Mouse (Mus musculus): ENCODE results near the gene Tuba1c. TPM values are rescaled to one million over a fixed set of nuclear protein-coding genes. Genes with fewer than 3 reads are reported as not detected.

Tuba1c gene
- polyA plus RNA-seq, 2 experiments: 273 to 277 TPM

- Histone ChIP-seq H3K36me3 (replicated peaks; ENCODE audit: control insufficient read depth, insufficient read depth, low read depth) (peaks cover 17% of the 10 kb centered on the region), H3K27me3 (ENCODE audit: control insufficient read depth, insufficient read depth, low read length) (peaks cover 49% of the 10 kb centered on the region), H3K9me3 (ENCODE audit: control insufficient read depth, low read length) (no peaks in the 10 kb centered on the region), H3K27ac (no peak overlapping the region), H3K9ac (replicated peaks) (no peak overlapping the region), H3K4me3 (ENCODE audit: insufficient read depth in 1 of 2, low read depth in 2 of 2, low read length in 2 of 2) (no peak overlapping the region), H3K4me2 (ENCODE audit: low read depth) (no peak overlapping the region), H3K4me1 (replicated peaks; ENCODE audit: control insufficient read depth in 2 of 2, insufficient read depth in 2 of 2, low read length in 1 of 2) (peaks cover 0 to 6% of the 10 kb centered on the region in 2 experiments; a peak in 2 of 4 replicates)
- 24% methylated on average over 19 of the region's 19 CpGs for WGBS (ENCODE audit: insufficient replicate concordance)
- no peak for ATAC-seq (ENCODE audit: insufficient read depth)
- TF ChIP-seq CTCF (IDR thresholded peaks at IDR 0.05; ENCODE audit: low read depth): no peak
- TF ChIP-seq EP300 (IDR thresholded peaks at IDR 0.05; ENCODE audit: low read depth): no peak
- DNase-seq (ENCODE audit: low read depth in 3 of 3, low spot score in 3 of 3): no peak
These were observed 54.9 kb downstream of the Tuba1c start for GRCm38 (mm10) chr15:99084618-99085017.

DNA sequence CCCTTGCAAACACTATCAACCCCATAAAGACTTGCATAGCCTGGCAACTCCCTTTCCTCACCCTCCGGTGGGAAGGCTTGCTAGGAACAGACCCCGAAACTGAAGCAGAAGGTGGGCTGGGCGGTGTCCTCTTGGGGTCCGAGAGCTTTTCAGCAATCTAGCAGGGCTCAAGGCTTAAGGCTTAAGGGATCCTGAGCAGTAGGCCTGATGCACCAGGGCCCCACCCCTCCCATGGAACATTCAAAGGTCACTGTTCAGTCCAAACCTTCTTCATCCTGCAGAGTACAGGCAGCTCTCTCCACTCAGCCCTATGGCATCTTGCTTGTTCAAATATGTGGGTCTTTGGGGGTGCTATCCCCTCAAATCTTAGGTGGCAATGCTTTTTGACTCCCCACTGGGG is 56.3 kb downstream of the Tuba1c start:
- Histone ChIP-seq H3K9me3 (ENCODE audit: control insufficient read depth, low read length) (no peaks in the 10 kb centered on the region), H3K4me1 (replicated peaks; ENCODE audit: control insufficient read depth in 2 of 2, insufficient read depth in 2 of 2, low read length in 1 of 2) (peaks cover 0 to 6% of the 10 kb centered on the region in 2 experiments; a peak in 2 of 4 replicates), H3K27ac (no peak overlapping the region), H3K27me3 (ENCODE audit: control insufficient read depth, insufficient read depth, low read length) (peaks cover 62% of the 10 kb centered on the region), H3K9ac (replicated peaks) (no peak overlapping the region), H3K36me3 (replicated peaks; ENCODE audit: control insufficient read depth, insufficient read depth, low read depth) (peaks cover 17% of the 10 kb centered on the region), H3K4me2 (ENCODE audit: low read depth) (no peak overlapping the region), H3K4me3 (ENCODE audit: insufficient read depth in 1 of 2, low read depth in 2 of 2, low read length in 2 of 2) (no peak overlapping the region)
- DNase-seq (ENCODE audit: low read depth in 3 of 3, low spot score in 3 of 3) (no peak), ATAC-seq (ENCODE audit: insufficient read depth) (no peak)
- WGBS (ENCODE audit: insufficient replicate concordance): 81% methylated on average over 4 of the region's 4 CpGs
- no peak for TF ChIP-seq CTCF (IDR thresholded peaks at IDR 0.05; ENCODE audit: low read depth)

GRCm38 (mm10) chr15:99087253-99088075 is 57.8 kb downstream of the Tuba1c start, which contains the start of gene C1ql4:
Gene C1ql4 (minus strand): TSS chr15:99087817.
- H3K4me3 ChIP-seq (ENCODE audit: insufficient read depth in 1 of 2, low read depth in 2 of 2, low read length in 2 of 2): no peak within 1 kb of the TSS
- WGBS (ENCODE audit: insufficient replicate concordance): 14% methylated on average over 60 of the region's 60 CpGs
- ATAC-seq (ENCODE audit: insufficient read depth): no peak; the same call in 1 of the 2 replicates
- H3K36me3 ChIP-seq (replicated peaks; ENCODE audit: control insufficient read depth, insufficient read depth, low read depth): peaks cover 6% of the 10 kb centered on the region
- H3K9ac ChIP-seq (replicated peaks): no peak within 1 kb of the TSS
- peaks cover 0 to 8% of the 10 kb centered on the region in 2 experiments; a peak in 2 of 4 replicates for H3K4me1 ChIP-seq (replicated peaks; ENCODE audit: control insufficient read depth in 2 of 2, insufficient read depth in 2 of 2, low read length in 1 of 2)
- no peak for DNase-seq (ENCODE audit: low read depth in 3 of 3, low spot score in 3 of 3)
- peaks cover 77% of the 10 kb centered on the region for H3K27me3 ChIP-seq (ENCODE audit: control insufficient read depth, insufficient read depth, low read length)
- H3K9me3 ChIP-seq (ENCODE audit: control insufficient read depth, low read length): no peaks in the 10 kb centered on the region
- peak within 1 kb of the TSS; percentile 24; the same call in 1 of the 2 replicates for H3K4me2 ChIP-seq (ENCODE audit: low read depth)
- H3K27ac ChIP-seq: no peak within 1 kb of the TSS
- peak; percentile 70 for TF ChIP-seq CTCF (IDR thresholded peaks at IDR 0.05; ENCODE audit: low read depth)
- no peak for TF ChIP-seq EP300 (IDR thresholded peaks at IDR 0.05; ENCODE audit: low read depth)

Small RNA genes lying within 50 kb of the gene (microRNA-seq; reads per million reads assigned to microRNA genes)
- gene Mir6960: 1.7 reads per million

Other genes with a start within 250 kb of the Tuba1c start
- gene Wnt1, start 240.0 kb upstream of the Tuba1c start, polyA plus RNA-seq (2012; rRNA removed): not detected in 2 replicates
- not detected in 2 replicates for gene Wnt1, start 240.0 kb upstream of the Tuba1c start, polyA plus RNA-seq (2014; fragmentation: Nextera tagmentation; extraction: Ambion mirVana)
- 0.03 and 0.04 TPM in 2 replicates for gene Ddn, start 220.4 kb upstream of the Tuba1c start, polyA plus RNA-seq (2012; rRNA removed)
- not detected in 2 replicates for gene Ddn, start 220.4 kb upstream of the Tuba1c start, polyA plus RNA-seq (2014; fragmentation: Nextera tagmentation; extraction: Ambion mirVana)
- gene Prkag1, start 198.4 kb upstream of the Tuba1c start, polyA plus RNA-seq (2012; rRNA removed): 77.4 and 83.3 TPM in 2 replicates
- 78.3 and 85.3 TPM in 2 replicates for gene Prkag1, start 198.4 kb upstream of the Tuba1c start, polyA plus RNA-seq (2014; fragmentation: Nextera tagmentation; extraction: Ambion mirVana)
- gene Kmt2d, start 158.7 kb upstream of the Tuba1c start, polyA plus RNA-seq (2012; rRNA removed): 4.3 and 5.7 TPM in 2 replicates
- gene Kmt2d, start 158.7 kb upstream of the Tuba1c start, polyA plus RNA-seq (2014; fragmentation: Nextera tagmentation; extraction: Ambion mirVana): 3.9 and 4.3 TPM in 2 replicates
- gene Rhebl1, start 135.4 kb upstream of the Tuba1c start, polyA plus RNA-seq (2012; rRNA removed): 2.3 and 2.5 TPM in 2 replicates
- 2.9 and 3.2 TPM in 2 replicates for gene Rhebl1, start 135.4 kb upstream of the Tuba1c start, polyA plus RNA-seq (2014; fragmentation: Nextera tagmentation; extraction: Ambion mirVana)
- gene Dhh, start 131.4 kb upstream of the Tuba1c start, polyA plus RNA-seq (2012; rRNA removed): 0.04 and 0.08 TPM in 2 replicates
- 0.09 TPM in 1 of 2 replicates, not detected in the other for gene Dhh, start 131.4 kb upstream of the Tuba1c start, polyA plus RNA-seq (2014; fragmentation: Nextera tagmentation; extraction: Ambion mirVana)
- gene Lmbr1l, start 111.7 kb upstream of the Tuba1c start, polyA plus RNA-seq (2012; rRNA removed): 4.5 and 7.1 TPM in 2 replicates
- gene Lmbr1l, start 111.7 kb upstream of the Tuba1c start, polyA plus RNA-seq (2014; fragmentation: Nextera tagmentation; extraction: Ambion mirVana): 0.34 and 0.70 TPM in 2 replicates
- 1,442 and 1,688 TPM in 2 replicates for gene Tuba1b, start 95.3 kb upstream of the Tuba1c start, polyA plus RNA-seq (2012; rRNA removed)
- gene Tuba1b, start 95.3 kb upstream of the Tuba1c start, polyA plus RNA-seq (2014; fragmentation: Nextera tagmentation; extraction: Ambion mirVana): 1,211 and 1,290 TPM in 2 replicates
- gene Gm49450, start 76.3 kb upstream of the Tuba1c start, polyA plus RNA-seq (2012; rRNA removed): 0.15 and 6.4 TPM in 2 replicates
- not detected in 2 replicates for gene Gm49450, start 76.3 kb upstream of the Tuba1c start, polyA plus RNA-seq (2014; fragmentation: Nextera tagmentation; extraction: Ambion mirVana)
- gene Tuba1a, start 76.2 kb upstream of the Tuba1c start, polyA plus RNA-seq (2012; rRNA removed): 44.7 and 62.0 TPM in 2 replicates
- gene Tuba1a, start 76.2 kb upstream of the Tuba1c start, polyA plus RNA-seq (2014; fragmentation: Nextera tagmentation; extraction: Ambion mirVana): 60.1 and 69.0 TPM in 2 replicates
- gene Prph, start 25.3 kb downstream of the Tuba1c start, polyA plus RNA-seq (2012; rRNA removed): 1.1 and 1.2 TPM in 2 replicates
- gene Prph, start 25.3 kb downstream of the Tuba1c start, polyA plus RNA-seq (2014; fragmentation: Nextera tagmentation; extraction: Ambion mirVana): 0.32 and 0.53 TPM in 2 replicates
- 14.3 and 15.7 TPM in 2 replicates for gene Troap, start 44.7 kb downstream of the Tuba1c start, polyA plus RNA-seq (2012; rRNA removed)
- gene Troap, start 44.7 kb downstream of the Tuba1c start, polyA plus RNA-seq (2014; fragmentation: Nextera tagmentation; extraction: Ambion mirVana): 11.1 and 12.1 TPM in 2 replicates
- gene C1ql4, start 57.9 kb downstream of the Tuba1c start, polyA plus RNA-seq (2012; rRNA removed): not detected in 2 replicates
- gene C1ql4, start 57.9 kb downstream of the Tuba1c start, polyA plus RNA-seq (2014; fragmentation: Nextera tagmentation; extraction: Ambion mirVana): not detected in 2 replicates
- 11.4 and 12.1 TPM in 2 replicates for gene Dnajc22, start 63.3 kb downstream of the Tuba1c start, polyA plus RNA-seq (2012; rRNA removed)
- gene Dnajc22, start 63.3 kb downstream of the Tuba1c start, polyA plus RNA-seq (2014; fragmentation: Nextera tagmentation; extraction: Ambion mirVana): 10.9 and 11.6 TPM in 2 replicates
- gene Spats2, start 96.0 kb downstream of the Tuba1c start, polyA plus RNA-seq (2012; rRNA removed): 6.5 and 7.7 TPM in 2 replicates
- gene Spats2, start 96.0 kb downstream of the Tuba1c start, polyA plus RNA-seq (2014; fragmentation: Nextera tagmentation; extraction: Ambion mirVana): 6.7 and 8.4 TPM in 2 replicates
- gene Kcnh3, start 195.0 kb downstream of the Tuba1c start, polyA plus RNA-seq (2012; rRNA removed): 0.12 and 0.13 TPM in 2 replicates
- 0.13 TPM in 2 replicates for gene Kcnh3, start 195.0 kb downstream of the Tuba1c start, polyA plus RNA-seq (2014; fragmentation: Nextera tagmentation; extraction: Ambion mirVana)
- gene Mcrs1, start 222.1 kb downstream of the Tuba1c start, polyA plus RNA-seq (2012; rRNA removed): 25.6 and 26.2 TPM in 2 replicates
- gene Mcrs1, start 222.1 kb downstream of the Tuba1c start, polyA plus RNA-seq (2014; fragmentation: Nextera tagmentation; extraction: Ambion mirVana): 41.2 and 47.1 TPM in 2 replicates

Data from liver, embryonic 14.5 days (tissue).